ENCODE assay signal across 22 mouse cellular contexts in genomic region chr11:61747161-61747560, GRCm38 (mm10). TPM values are rescaled to one million over a fixed set of nuclear protein-coding genes. Genes with fewer than 3 reads are reported as not detected.
DNase-seq lines count a peak whose midpoint lies in the region; TF ChIP-seq lines count a peak whose summit lies in the region.
"Had no signal": no experiment of that assay in that cellular context is flagged by ENCODE, and none has a peak within 500 bp of the region (broad histone marks: within the 10 kb centered on the region; RNA-seq: fewer than 3 reads in every experiment).

No protein-coding gene starts in this region.

- H3K27ac ChIP-seq in kidney, adult 2 months (ENCODE audit: insufficient read depth, low read depth, low read length), result no peak overlapping the region
- H3K27ac ChIP-seq: embryonic facial prominence, embryonic 15.5 days; forebrain, embryonic 10.5 days; heart, embryonic 10.5 days; heart, embryonic 15.5 days; hindbrain, embryonic 14.5 days had no signal

- no peak for TF ChIP-seq POLR2A in kidney, adult 2 months (IDR thresholded peaks at IDR 0.05; ENCODE audit: low read depth, low read length)

- no peak overlapping the region for H3K4me3 ChIP-seq in kidney, adult 2 months (ENCODE audit: insufficient read depth, low read depth, low read length)
- H3K4me3 ChIP-seq: embryonic facial prominence, embryonic 15.5 days; erythroblast, embryonic 14.5 days; forebrain, embryonic 10.5 days; heart, embryonic 10.5 days; heart, embryonic 15.5 days had no signal

- no peaks in the 10 kb centered on the region for H3K27me3 ChIP-seq in kidney, adult 2 months (replicated peaks; ENCODE audit: control insufficient read depth, insufficient read depth, low read length)
- H3K27me3 ChIP-seq: embryonic facial prominence, embryonic 15.5 days; heart, embryonic 15.5 days had no signal

- no peaks in the 10 kb centered on the region for H3K4me1 ChIP-seq in kidney, adult 2 months (ENCODE audit: control insufficient read depth, insufficient read depth, low read length)
- H3K4me1 ChIP-seq: embryonic facial prominence, embryonic 15.5 days; forebrain, embryonic 10.5 days; heart, embryonic 10.5 days; heart, embryonic 15.5 days had no signal

- no peak for TF ChIP-seq CTCF in kidney, adult 2 months (conservative IDR thresholded peaks at IDR 0.05; ENCODE audit: insufficient read depth, insufficient read length, low read depth, low read length)

- DNase-seq in cerebellum, postnatal 14 days, result peak; percentile 21 to 33
- no peak for DNase-seq in cerebellum, adult 9-11 months
- DNase-seq in kidney, adult 2 months, result peak; percentile 23
- no peak for DNase-seq in kidney, postnatal 14 days
- DNase-seq in left cerebral cortex, postnatal 4 days, result peak; percentile 57
- DNase-seq in left cerebral cortex, adult 18-20 months (ENCODE audit: low spot score in 2 of 2), result no peak
- peak; percentile 29 for DNase-seq in adipocyte (ENCODE audit: low spot score)
- DNase-seq: adrenal gland, postnatal 25 days; cerebellum, adult 2 months; cerebellum, postnatal 36 days; heart, adult 18-20 months; heart, postnatal 14 days had no signal

- peaks cover 2% of the 10 kb centered on the region; the same call in 1 of the 2 replicates for H3K36me3 ChIP-seq in kidney, adult 2 months (ENCODE audit: control insufficient read depth, insufficient read depth, low read length)

- WGBS in kidney, adult 2 months, result 58% methylated on average over 3 of the region's 3 CpGs

- intact Hi-C loops in left cerebral cortex, postnatal 4 days (cut with DNase I), result no loop called here

RNA-seq across cellular contexts. Expression of gene Prpsap2, which starts 14.7 kb away (rescaled TPM):
- polyA plus RNA-seq in kidney, adult 2 months (2012; rRNA removed), result 20.3 and 21.4 TPM in 2 replicates
- 10 to 100 TPM; 47.0 to 47.7 TPM for total RNA-seq in left cerebral cortex, postnatal 4 days (2021)
- 10 to 100 TPM; 37.8 to 40.0 TPM for total RNA-seq in left cerebral cortex, adult 18-20 months (2021)

RNA-seq across cellular contexts. Expression of gene Slc5a10, which starts 26.5 kb away (rescaled TPM):
- 348 and 492 TPM in 2 replicates for polyA plus RNA-seq in kidney, adult 2 months (2012; rRNA removed)
- total RNA-seq in left cerebral cortex, postnatal 4 days (2021), result under 1 TPM in 1 of 2 experiments, not detected in 1; 0.38 TPM
- under 1 TPM in 1 of 2 experiments, not detected in 1; 0.19 TPM for total RNA-seq in left cerebral cortex, adult 18-20 months (2021)
- total RNA-seq: adrenal gland, postnatal 25 days; gastrocnemius, adult 8-10 months; gastrocnemius, postnatal 4 days; heart, adult 18-20 months; heart, postnatal 14 days; hematopoietic stem cell, adult 5-6 weeks had no signal
- polyA plus RNA-seq: erythroblast, embryonic 14.5 days; forebrain, embryonic 14.5 days; heart, embryonic 10.5 days; heart, embryonic 15.5 days; hindbrain, embryonic 14.5 days had no signal

Comparison
In these comparisons a context has a peak if more than half of its experiments do, and no peak if none do; other contexts are left out.
1. DNase-seq: peak in cerebellum, postnatal 14 days (2 of 2), kidney, adult 2 months (single experiment), left cerebral cortex, postnatal 4 days (single experiment) and adipocyte (single experiment); none in cerebellum, adult 9-11 months (single experiment), kidney, postnatal 14 days (single experiment) and left cerebral cortex, adult 18-20 months (0 of 2).